Mouse (Mus musculus) frontal cortex, postnatal 14 days (tissue): ENCODE results near the gene Mrps14.

ENCODE experiments used
- DNase-seq, 2 experiments: peaks; one replicate each; pipeline ENCODE4 v3.0.0; 2022; ENCODE audit warnings: low spot score in 2 of 2

Mrps14 gene

GRCm38 (mm10) chr1:160194529-160195336, at the start of gene Mrps14:
Gene Mrps14 (plus strand): TSS chr1:160195215.
- DNase-seq: peak; percentile 93 to 97

- DNase-seq: no peak
Measured at GRCm38 (mm10) chr1:160145606-160146005, 49.4 kb upstream of the Mrps14 start.

- no peak for DNase-seq
Measured at GRCm38 (mm10) chr1:160147274-160147673, 47.7 kb upstream of the Mrps14 start.

- DNase-seq: peak; percentile 17 to 26
Measured at GRCm38 (mm10) chr1:160149291-160149906, 45.6 kb upstream of the Mrps14 start.

- DNase-seq: no peak
Measured at GRCm38 (mm10) chr1:160150726-160151125, 44.3 kb upstream of the Mrps14 start.

- DNase-seq: no peak
Measured at GRCm38 (mm10) chr1:160153480-160153879, 41.5 kb upstream of the Mrps14 start, which contains the start of gene Tnn. Gene Tnn (minus strand): TSS chr1:160153580.

- no peak for DNase-seq
Measured at GRCm38 (mm10) chr1:160158190-160158589, 36.8 kb upstream of the Mrps14 start.

- DNase-seq: no peak
Measured at GRCm38 (mm10) chr1:160166600-160166999, 28.4 kb upstream of the Mrps14 start.

- no peak for DNase-seq
Measured at GRCm38 (mm10) chr1:160176903-160177302, 18.1 kb upstream of the Mrps14 start.

GRCm38 (mm10) chr1:160181216-160181615, 13.8 kb upstream of the Mrps14 start:
- DNase-seq: no peak

GRCm38 (mm10) chr1:160184506-160184905, 10.5 kb upstream of the Mrps14 start:
- DNase-seq: peak; percentile 25 to 44

GRCm38 (mm10) chr1:160195337-160195663, 285 bp downstream of the Mrps14 start:
- DNase-seq: no peak

- no peak for DNase-seq
Measured at GRCm38 (mm10) chr1:160205486-160205885, 10.5 kb downstream of the Mrps14 start.

- DNase-seq: no peak
Measured at GRCm38 (mm10) chr1:160209844-160210243, 14.8 kb downstream of the Mrps14 start.

- no peak for DNase-seq
Measured at GRCm38 (mm10) chr1:160210566-160210965, 15.6 kb downstream of the Mrps14 start.

GRCm38 (mm10) chr1:160211597-160212122, 16.6 kb downstream of the Mrps14 start:
- no peak for DNase-seq

- DNase-seq: no peak
Measured at GRCm38 (mm10) chr1:160212123-160212691, 17.2 kb downstream of the Mrps14 start.

- peak; percentile 99 to 100 for DNase-seq
Measured at GRCm38 (mm10) chr1:160212703-160213669, 18.0 kb downstream of the Mrps14 start, which contains the start of gene Cacybp. Gene Cacybp (minus strand): TSS chr1:160212875.

- no peak for DNase-seq
Measured at GRCm38 (mm10) chr1:160214171-160214570, 19.2 kb downstream of the Mrps14 start.

GRCm38 (mm10) chr1:160217898-160218297, 22.9 kb downstream of the Mrps14 start:
- DNase-seq: no peak

- DNase-seq: no peak
Measured at GRCm38 (mm10) chr1:160224093-160224492, 29.1 kb downstream of the Mrps14 start.
